Mouse (Mus musculus): ENCODE results near the gene Nwd2. TPM values are rescaled to one million over a fixed set of nuclear protein-coding genes. Genes with fewer than 3 reads are reported as not detected.

Nwd2 gene
- polyA plus RNA-seq, 1 experiment from 2014 or later: 0.67 TPM

DNA sequence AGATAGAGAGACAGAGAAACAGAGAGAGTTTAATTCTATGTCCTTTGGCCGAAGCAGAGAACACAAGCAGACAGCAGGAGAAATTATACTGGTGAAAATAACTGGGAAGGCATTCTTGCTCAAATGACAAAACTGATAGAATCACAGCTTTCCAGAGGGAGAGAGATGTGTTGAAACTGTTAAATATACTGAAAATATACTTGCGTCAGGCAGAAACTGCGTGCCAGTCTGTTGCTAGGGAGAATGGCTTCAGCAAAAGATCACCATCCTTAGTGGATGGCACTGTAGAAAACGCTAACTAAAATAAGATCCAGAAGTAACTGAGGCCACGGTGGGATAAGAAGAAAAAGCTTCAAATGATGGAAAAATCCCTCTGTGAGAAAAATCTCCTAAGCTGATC lies 18.0 kb downstream of the Nwd2 start:
- Histone ChIP-seq H3K36me3 (no peaks in the 10 kb centered on the region), H3K27ac (no peak overlapping the region), H3K27me3 (no peaks in the 10 kb centered on the region), H3K4me1 (no peaks in the 10 kb centered on the region), H3K4me3 (no peak overlapping the region), H3K9me3 (no peaks in the 10 kb centered on the region), H3K9ac (no peak overlapping the region), H3K4me2 (replicated peaks) (no peak overlapping the region)
- 86% methylated on average over 5 of the region's 5 CpGs for WGBS
- ATAC-seq (ENCODE audit: insufficient number of reproducible peaks, insufficient read depth, low FRiP score, low TSS enrichment): no peak

DNA sequence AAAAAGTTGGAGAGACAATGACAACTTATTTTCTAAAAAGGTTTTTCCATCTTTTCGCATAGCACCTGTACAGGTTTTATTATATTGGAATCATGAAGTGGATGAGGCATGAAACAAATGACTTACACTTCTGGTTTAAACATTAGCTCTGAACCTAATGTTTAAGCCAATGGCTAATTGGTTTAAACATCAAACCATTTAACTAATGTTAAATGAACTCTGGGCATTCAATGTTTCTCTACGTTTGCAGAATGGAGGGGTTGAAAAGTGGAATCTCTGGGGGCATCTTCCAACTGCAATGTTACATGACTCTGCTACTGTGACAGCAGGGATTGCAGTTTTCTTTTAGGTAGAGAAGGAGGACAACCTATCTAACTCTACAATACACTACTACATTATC lies 27.0 kb downstream of the Nwd2 start:
- Histone ChIP-seq H3K4me3 (no peak overlapping the region), H3K27ac (no peak overlapping the region), H3K9ac (no peak overlapping the region), H3K9me3 (no peaks in the 10 kb centered on the region), H3K4me2 (replicated peaks) (no peak overlapping the region), H3K27me3 (no peaks in the 10 kb centered on the region), H3K36me3 (no peaks in the 10 kb centered on the region), H3K4me1 (no peaks in the 10 kb centered on the region)
- WGBS: 86% methylated on average over 2 of the region's 2 CpGs
- ATAC-seq (ENCODE audit: insufficient number of reproducible peaks, insufficient read depth, low FRiP score, low TSS enrichment): no peak

DNA sequence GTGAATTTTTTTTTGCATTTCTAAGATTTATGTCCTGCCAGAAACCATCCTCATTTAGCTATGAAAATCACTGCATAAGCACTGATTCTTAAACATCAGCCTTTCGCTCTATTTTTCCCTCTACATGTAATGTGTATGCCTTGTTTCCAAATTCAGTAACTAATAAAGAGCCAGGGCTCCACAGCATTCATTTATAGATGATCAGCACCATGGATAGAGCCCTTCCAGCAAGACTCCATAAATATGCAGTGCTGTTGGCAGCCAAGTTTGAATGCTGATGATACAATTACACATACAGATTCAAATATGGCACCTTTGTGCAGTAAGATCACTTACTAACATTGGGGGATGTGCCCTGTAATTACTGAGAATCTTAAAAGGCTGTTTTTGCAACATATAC lies 40.2 kb downstream of the Nwd2 start:
- no peaks in the 10 kb centered on the region for H3K36me3 ChIP-seq
- H3K27me3 ChIP-seq: no peaks in the 10 kb centered on the region
- no peak overlapping the region for H3K4me3 ChIP-seq
- H3K4me2 ChIP-seq (replicated peaks): no peak overlapping the region
- H3K27ac ChIP-seq: no peak overlapping the region
- ATAC-seq (ENCODE audit: insufficient number of reproducible peaks, insufficient read depth, low FRiP score, low TSS enrichment): no peak
- no peak overlapping the region for H3K9ac ChIP-seq
- WGBS: 77% methylated on average over 1 of the region's 1 CpGs
- H3K4me1 ChIP-seq: no peaks in the 10 kb centered on the region
- no peaks in the 10 kb centered on the region for H3K9me3 ChIP-seq

DNA sequence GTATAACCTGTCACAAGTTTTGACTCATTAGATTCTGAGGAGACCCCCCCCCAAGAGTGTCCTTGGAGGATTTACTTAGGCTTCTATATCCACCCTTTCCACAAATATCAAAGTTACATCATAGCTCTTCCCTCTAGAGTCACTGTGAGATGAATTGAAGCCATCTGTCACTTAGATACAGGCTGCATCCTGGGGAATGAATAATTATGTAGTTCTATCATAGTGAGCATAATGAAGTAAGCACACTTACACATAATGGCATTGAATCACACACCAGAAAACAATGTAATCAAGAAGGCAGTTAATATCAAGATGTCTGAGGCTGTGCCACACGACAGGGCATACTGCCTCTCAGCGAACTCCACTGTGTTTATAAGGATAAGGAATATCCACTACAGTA lies 47.9 kb downstream of the Nwd2 start:
- H3K4me2 ChIP-seq (replicated peaks): no peak overlapping the region
- WGBS: 84% methylated on average over 2 of the region's 2 CpGs
- ATAC-seq (ENCODE audit: insufficient number of reproducible peaks, insufficient read depth, low FRiP score, low TSS enrichment): no peak
- no peaks in the 10 kb centered on the region for H3K9me3 ChIP-seq
- H3K4me1 ChIP-seq: no peaks in the 10 kb centered on the region
- H3K4me3 ChIP-seq: no peak overlapping the region
- no peak overlapping the region for H3K27ac ChIP-seq
- H3K27me3 ChIP-seq: no peaks in the 10 kb centered on the region
- H3K9ac ChIP-seq: no peak overlapping the region
- no peaks in the 10 kb centered on the region for H3K36me3 ChIP-seq

- Histone ChIP-seq H3K9ac (no peak overlapping the region), H3K4me2 (replicated peaks) (no peak overlapping the region), H3K4me3 (no peak overlapping the region), H3K27ac (no peak overlapping the region), H3K27me3 (no peaks in the 10 kb centered on the region), H3K36me3 (no peaks in the 10 kb centered on the region), H3K4me1 (no peaks in the 10 kb centered on the region), H3K9me3 (no peaks in the 10 kb centered on the region)
- 70% methylated on average over 5 of the region's 5 CpGs for WGBS
- no peak for ATAC-seq (ENCODE audit: insufficient number of reproducible peaks, insufficient read depth, low FRiP score, low TSS enrichment)
These were observed 48.3 kb downstream of the Nwd2 start for GRCm38 (mm10) chr5:63697196-63697595.

GRCm38 (mm10) chr5:63728955-63729354 lies 80.1 kb downstream of the Nwd2 start:
- ATAC-seq (ENCODE audit: insufficient number of reproducible peaks, insufficient read depth, low FRiP score, low TSS enrichment): no peak
- Histone ChIP-seq H3K4me3 (no peak overlapping the region), H3K27me3 (no peaks in the 10 kb centered on the region), H3K4me2 (replicated peaks) (no peak overlapping the region), H3K9me3 (no peaks in the 10 kb centered on the region), H3K9ac (no peak overlapping the region), H3K36me3 (no peaks in the 10 kb centered on the region), H3K4me1 (no peaks in the 10 kb centered on the region), H3K27ac (no peak overlapping the region)
- 79% methylated on average over 3 of the region's 3 CpGs for WGBS

DNA sequence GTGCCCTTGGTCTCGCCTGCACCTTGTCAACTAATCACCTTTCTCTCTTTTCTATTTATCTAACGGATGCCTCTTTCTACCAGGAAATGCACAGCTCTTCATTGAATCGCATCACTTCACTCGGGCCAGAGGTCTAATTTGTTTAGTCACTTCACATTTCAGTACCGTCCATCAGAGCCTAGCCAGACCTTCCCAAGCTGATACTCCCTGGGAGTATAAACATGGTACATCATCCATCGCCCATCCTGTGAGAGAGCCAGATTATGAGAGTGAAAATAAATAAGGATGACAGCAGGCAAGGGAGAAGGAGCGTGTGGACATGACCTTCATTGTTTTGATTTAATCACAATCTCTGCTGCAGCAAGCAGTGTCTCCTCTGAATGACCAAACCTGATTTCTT lies 86.6 kb downstream of the Nwd2 start:
- Histone ChIP-seq H3K4me1 (no peaks in the 10 kb centered on the region), H3K9me3 (no peaks in the 10 kb centered on the region), H3K36me3 (no peaks in the 10 kb centered on the region), H3K27ac (no peak overlapping the region), H3K9ac (no peak overlapping the region), H3K4me3 (no peak overlapping the region), H3K27me3 (no peaks in the 10 kb centered on the region), H3K4me2 (replicated peaks) (no peak overlapping the region)
- WGBS: 74% methylated on average over 7 of the region's 7 CpGs
- ATAC-seq (ENCODE audit: insufficient number of reproducible peaks, insufficient read depth, low FRiP score, low TSS enrichment): no peak

- H3K4me3 ChIP-seq: no peak overlapping the region
These were observed 94.5 kb downstream of the Nwd2 start for GRCm38 (mm10) chr5:63743426-63743825.

GRCm38 (mm10) chr5:63748299-63748698 lies 99.4 kb downstream of the Nwd2 start:
- Histone ChIP-seq H3K4me1 (no peaks in the 10 kb centered on the region), H3K4me3 (no peak overlapping the region), H3K9me3 (no peaks in the 10 kb centered on the region), H3K27ac (no peak overlapping the region), H3K36me3 (no peaks in the 10 kb centered on the region), H3K27me3 (no peaks in the 10 kb centered on the region), H3K9ac (no peak overlapping the region), H3K4me2 (replicated peaks) (no peak overlapping the region)
- no peak for ATAC-seq (ENCODE audit: insufficient number of reproducible peaks, insufficient read depth, low FRiP score, low TSS enrichment)
- WGBS: 55% methylated on average over 2 of the region's 2 CpGs

More at GRCm38 (mm10) chr5:63743426-63743825, 94.5 kb downstream of the Nwd2 start:
- no peak for ATAC-seq (ENCODE audit: insufficient number of reproducible peaks, insufficient read depth, low FRiP score, low TSS enrichment)
- Histone ChIP-seq H3K4me1 (no peaks in the 10 kb centered on the region), H3K9ac (no peak overlapping the region), H3K27me3 (no peaks in the 10 kb centered on the region), H3K4me2 (replicated peaks) (no peak overlapping the region), H3K27ac (no peak overlapping the region), H3K36me3 (no peaks in the 10 kb centered on the region), H3K9me3 (no peaks in the 10 kb centered on the region)
- 81% methylated on average over 2 of the region's 2 CpGs for WGBS

DNA sequence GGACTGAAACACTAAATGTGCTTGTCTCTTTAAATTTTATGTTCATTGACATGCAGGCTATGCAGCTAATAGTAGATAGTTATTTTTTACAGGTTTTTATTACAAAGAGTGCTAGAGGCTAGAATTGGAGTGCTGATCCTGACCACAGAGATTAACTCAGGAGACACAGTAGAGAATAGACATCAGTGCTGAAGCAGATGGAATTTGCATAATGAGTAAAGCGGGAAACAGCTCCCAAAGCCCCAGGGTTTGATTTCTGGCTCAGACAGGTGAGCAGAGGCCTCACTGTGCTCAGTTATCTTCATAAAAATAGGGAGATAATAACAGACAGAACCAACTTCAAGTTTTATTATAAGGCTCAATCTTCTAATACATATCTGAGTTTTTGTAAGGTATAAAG lies 99.9 kb downstream of the Nwd2 start:
- Histone ChIP-seq H3K4me2 (replicated peaks) (no peak overlapping the region), H3K4me3 (no peak overlapping the region), H3K27me3 (no peaks in the 10 kb centered on the region), H3K4me1 (no peaks in the 10 kb centered on the region), H3K9me3 (no peaks in the 10 kb centered on the region), H3K27ac (no peak overlapping the region), H3K36me3 (no peaks in the 10 kb centered on the region), H3K9ac (no peak overlapping the region)
- no peak for ATAC-seq (ENCODE audit: insufficient number of reproducible peaks, insufficient read depth, low FRiP score, low TSS enrichment)
- 53% methylated on average over 1 of the region's 1 CpGs for WGBS

GRCm38 (mm10) chr5:63755092-63755761 lies 106.3 kb downstream of the Nwd2 start:
- no peak overlapping the region for H3K9ac ChIP-seq
- 0 out of 2 replicates have a peak, but pooled peaks cover 4% of the 10 kb centered on the region for H3K9me3 ChIP-seq
- no peak overlapping the region for H3K27ac ChIP-seq
- no peaks in the 10 kb centered on the region for H3K27me3 ChIP-seq
- no peak overlapping the region for H3K4me3 ChIP-seq
- 70% methylated on average over 5 of the region's 5 CpGs for WGBS
- H3K4me1 ChIP-seq: no peaks in the 10 kb centered on the region
- ATAC-seq (ENCODE audit: insufficient number of reproducible peaks, insufficient read depth, low FRiP score, low TSS enrichment): no peak
- no peak overlapping the region for H3K4me2 ChIP-seq (replicated peaks)
- H3K36me3 ChIP-seq: no peaks in the 10 kb centered on the region

- no peak for ATAC-seq (ENCODE audit: insufficient number of reproducible peaks, insufficient read depth, low FRiP score, low TSS enrichment)
These were observed 107.0 kb downstream of the Nwd2 start for GRCm38 (mm10) chr5:63755938-63756337.

More at GRCm38 (mm10) chr5:63755938-63756337, 107.0 kb downstream of the Nwd2 start:
- Histone ChIP-seq H3K4me3 (no peak overlapping the region), H3K9ac (no peak overlapping the region), H3K4me2 (replicated peaks) (no peak overlapping the region), H3K9me3 (0 out of 2 replicates have a peak, but pooled peaks cover 4% of the 10 kb centered on the region), H3K27me3 (no peaks in the 10 kb centered on the region), H3K36me3 (no peaks in the 10 kb centered on the region), H3K4me1 (no peaks in the 10 kb centered on the region), H3K27ac (no peak overlapping the region)
- 86% methylated on average over 3 of the region's 3 CpGs for WGBS
